Mouse (Mus musculus): ENCODE measurements around the gene Dnm3. TPM values are rescaled to one million over a fixed set of nuclear protein-coding genes. Genes with fewer than 3 reads are reported as not detected.

Dnm3 gene
- polyA plus RNA-seq, 1 experiment from 2014 or later = 59.4 TPM

- WGBS = 49% methylated on average over 8 of the region's 8 CpGs
Observed at GRCm38 (mm10) chr1:162187352-162188120, 290.3 kb downstream of the Dnm3 start.

GRCm38 (mm10) chr1:162186470-162187351 is 291.1 kb downstream of the Dnm3 start:
- Histone ChIP-seq H3K9ac (no peak overlapping the region), H3K27ac (replicated peaks) (peak overlapping the region; percentile 56), H3K4me2 (no peak overlapping the region), H3K9me3 (no peaks in the 10 kb centered on the region), H3K4me1 (replicated peaks) (peaks cover 30% of the 10 kb centered on the region), H3K4me3 (no peak overlapping the region), H3K27me3 (no peaks in the 10 kb centered on the region), H3K36me3 (no peaks in the 10 kb centered on the region)
- WGBS = 53% methylated on average over 7 of the region's 7 CpGs
- no peak for ATAC-seq (ENCODE audit: low FRiP score, low read depth)

More at GRCm38 (mm10) chr1:162187352-162188120, 290.3 kb downstream of the Dnm3 start:
- no peak for ATAC-seq (ENCODE audit: low FRiP score, low read depth)
- Histone ChIP-seq H3K4me3 (no peak overlapping the region), H3K27me3 (no peaks in the 10 kb centered on the region), H3K4me2 (no peak overlapping the region), H3K9ac (no peak overlapping the region), H3K27ac (replicated peaks) (peak overlapping the region; percentile 56), H3K9me3 (no peaks in the 10 kb centered on the region), H3K4me1 (replicated peaks) (peaks cover 30% of the 10 kb centered on the region), H3K36me3 (no peaks in the 10 kb centered on the region)

DNA sequence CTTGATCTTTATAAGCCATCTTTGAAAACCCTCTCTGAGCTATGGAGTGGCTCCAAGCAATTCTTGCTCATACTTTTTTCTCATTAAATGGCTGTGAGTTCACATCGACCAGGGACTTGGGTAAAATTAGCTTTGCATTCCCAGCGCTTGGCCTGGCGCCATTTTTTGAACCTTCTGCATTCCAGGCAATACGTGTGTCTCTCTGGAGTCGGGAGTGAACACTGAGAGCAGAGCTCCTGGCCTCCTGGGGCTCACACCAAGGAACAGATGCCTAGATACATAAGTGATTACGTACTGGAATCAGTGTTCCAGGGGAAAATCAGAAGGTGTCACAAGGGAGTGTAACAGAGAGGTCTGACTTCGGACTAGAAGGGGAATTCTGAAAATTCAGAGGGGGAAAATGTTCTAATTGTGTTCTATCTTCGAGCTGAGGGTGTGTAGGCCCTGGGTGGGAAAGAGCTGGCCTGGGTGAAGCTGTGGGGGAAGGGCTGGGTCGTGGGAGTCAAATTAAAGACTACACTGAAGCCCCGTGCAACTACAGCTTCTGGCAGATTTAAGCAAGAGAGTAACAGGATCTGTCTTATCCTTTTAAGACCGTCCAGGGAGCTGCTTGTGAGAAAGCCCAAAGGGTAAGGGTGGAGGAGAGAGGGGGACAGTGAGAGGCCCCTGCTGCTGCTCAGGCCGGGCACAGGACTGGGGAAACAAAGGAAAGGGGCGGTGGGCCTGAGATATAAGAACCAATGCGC is 293.7 kb downstream of the Dnm3 start:
- H3K36me3 ChIP-seq = no peaks in the 10 kb centered on the region
- no peaks in the 10 kb centered on the region for H3K9me3 ChIP-seq
- no peak overlapping the region for H3K4me3 ChIP-seq
- peak; percentile 55; the same call in 1 of the 2 replicates for ATAC-seq (ENCODE audit: low FRiP score, low read depth)
- no peak overlapping the region for H3K9ac ChIP-seq
- H3K4me2 ChIP-seq = no peak overlapping the region
- H3K27me3 ChIP-seq = no peaks in the 10 kb centered on the region
- H3K4me1 ChIP-seq (replicated peaks) = peaks cover 30% of the 10 kb centered on the region
- 43% methylated on average over 14 of the region's 14 CpGs for WGBS
- H3K27ac ChIP-seq (replicated peaks) = peak overlapping the region; percentile 57

DNA sequence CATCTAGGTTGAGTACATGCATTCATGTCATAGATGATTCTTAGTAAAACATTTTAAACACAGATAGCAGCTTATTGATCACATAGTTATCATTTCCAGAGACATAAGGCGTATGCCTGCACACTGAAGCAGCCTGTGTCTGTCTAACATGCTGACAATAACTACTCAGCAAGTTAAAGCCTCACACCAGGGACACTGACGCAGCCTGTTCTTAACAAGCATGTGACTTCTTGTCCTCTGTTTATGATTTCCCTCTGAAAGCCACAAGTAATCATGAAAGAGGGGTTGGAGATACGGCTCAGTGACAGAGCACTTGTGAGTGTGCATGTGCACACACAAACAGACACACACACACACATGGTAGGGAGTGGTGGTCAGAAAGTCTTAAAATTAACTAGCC is 294.4 kb downstream of the Dnm3 start:
- no peak for ATAC-seq (ENCODE audit: low FRiP score, low read depth)
- H3K9ac ChIP-seq = no peak overlapping the region
- no peaks in the 10 kb centered on the region for H3K9me3 ChIP-seq
- no peaks in the 10 kb centered on the region for H3K27me3 ChIP-seq
- no peak overlapping the region for H3K4me3 ChIP-seq
- peaks cover 30% of the 10 kb centered on the region for H3K4me1 ChIP-seq (replicated peaks)
- peak overlapping the region; percentile 57; the same call in 1 of the 2 replicates for H3K27ac ChIP-seq (replicated peaks)
- no peak overlapping the region for H3K4me2 ChIP-seq
- 60% methylated on average over 3 of the region's 3 CpGs for WGBS
- H3K36me3 ChIP-seq = no peaks in the 10 kb centered on the region

- Histone ChIP-seq H3K9ac (no peak overlapping the region), H3K36me3 (no peaks in the 10 kb centered on the region), H3K27me3 (no peaks in the 10 kb centered on the region), H3K4me3 (no peak overlapping the region), H3K27ac (replicated peaks) (no peak overlapping the region), H3K4me2 (no peak overlapping the region), H3K9me3 (no peaks in the 10 kb centered on the region), H3K4me1 (replicated peaks) (peaks cover 16% of the 10 kb centered on the region)
- 65% methylated on average over 7 of the region's 7 CpGs for WGBS
- no peak for ATAC-seq (ENCODE audit: low FRiP score, low read depth)
Observed at GRCm38 (mm10) chr1:162181187-162181975, 296.5 kb downstream of the Dnm3 start.

GRCm38 (mm10) chr1:162180451-162180850 is 297.4 kb downstream of the Dnm3 start:
- Histone ChIP-seq H3K4me3 (no peak overlapping the region), H3K36me3 (no peaks in the 10 kb centered on the region), H3K27ac (replicated peaks) (no peak overlapping the region), H3K4me2 (no peak overlapping the region), H3K9ac (no peak overlapping the region), H3K9me3 (no peaks in the 10 kb centered on the region), H3K27me3 (no peaks in the 10 kb centered on the region), H3K4me1 (replicated peaks) (peaks cover 16% of the 10 kb centered on the region)
- ATAC-seq (ENCODE audit: low FRiP score, low read depth) = no peak
- WGBS = 77% methylated on average over 7 of the region's 7 CpGs

DNA sequence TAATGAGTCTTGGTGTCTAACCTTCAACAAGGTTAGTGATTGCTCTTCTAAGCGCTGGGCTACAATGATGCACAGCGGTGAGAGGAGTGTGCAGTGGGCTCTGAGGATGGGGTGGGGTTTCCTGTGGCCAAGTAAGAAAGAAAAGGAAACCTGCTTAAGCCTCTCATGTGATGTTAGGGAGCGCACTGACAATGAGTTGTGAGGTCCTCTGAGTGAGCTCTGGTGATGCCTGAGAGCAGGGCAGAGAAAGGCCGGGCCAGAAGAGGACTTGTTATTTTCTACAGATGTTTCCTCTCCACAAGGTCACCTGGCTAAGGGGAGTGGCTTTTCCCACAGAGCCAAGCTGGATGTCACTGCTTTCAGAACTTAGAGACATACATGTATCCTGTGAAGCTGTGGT is 298.4 kb downstream of the Dnm3 start:
- Histone ChIP-seq H3K9ac (no peak overlapping the region), H3K9me3 (no peaks in the 10 kb centered on the region), H3K4me1 (replicated peaks) (peaks cover 12% of the 10 kb centered on the region), H3K4me2 (no peak overlapping the region), H3K4me3 (no peak overlapping the region), H3K36me3 (no peaks in the 10 kb centered on the region), H3K27me3 (no peaks in the 10 kb centered on the region), H3K27ac (replicated peaks) (no peak overlapping the region)
- ATAC-seq (ENCODE audit: low FRiP score, low read depth) = no peak
- 85% methylated on average over 4 of the region's 4 CpGs for WGBS

DNA sequence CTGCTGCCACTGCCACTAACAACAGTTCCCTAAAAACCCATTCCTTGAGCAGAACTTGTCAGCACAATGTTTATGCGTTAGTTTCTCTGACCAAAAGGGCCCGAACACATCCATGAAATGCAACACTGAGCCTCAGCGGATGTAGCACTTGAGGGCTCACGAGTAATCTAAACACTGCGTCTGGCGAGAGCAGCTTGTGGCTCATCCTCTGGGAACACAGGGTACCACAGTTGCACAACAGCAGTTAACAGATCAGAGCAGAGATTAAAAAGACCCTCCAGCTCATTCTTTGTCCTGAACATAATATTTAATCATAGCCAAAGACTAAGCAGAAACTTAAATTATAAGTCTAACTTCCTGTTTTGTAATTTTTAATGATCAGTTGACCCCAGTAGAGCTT is 305.0 kb downstream of the Dnm3 start:
- no peaks in the 10 kb centered on the region for H3K4me1 ChIP-seq (replicated peaks)

DNA sequence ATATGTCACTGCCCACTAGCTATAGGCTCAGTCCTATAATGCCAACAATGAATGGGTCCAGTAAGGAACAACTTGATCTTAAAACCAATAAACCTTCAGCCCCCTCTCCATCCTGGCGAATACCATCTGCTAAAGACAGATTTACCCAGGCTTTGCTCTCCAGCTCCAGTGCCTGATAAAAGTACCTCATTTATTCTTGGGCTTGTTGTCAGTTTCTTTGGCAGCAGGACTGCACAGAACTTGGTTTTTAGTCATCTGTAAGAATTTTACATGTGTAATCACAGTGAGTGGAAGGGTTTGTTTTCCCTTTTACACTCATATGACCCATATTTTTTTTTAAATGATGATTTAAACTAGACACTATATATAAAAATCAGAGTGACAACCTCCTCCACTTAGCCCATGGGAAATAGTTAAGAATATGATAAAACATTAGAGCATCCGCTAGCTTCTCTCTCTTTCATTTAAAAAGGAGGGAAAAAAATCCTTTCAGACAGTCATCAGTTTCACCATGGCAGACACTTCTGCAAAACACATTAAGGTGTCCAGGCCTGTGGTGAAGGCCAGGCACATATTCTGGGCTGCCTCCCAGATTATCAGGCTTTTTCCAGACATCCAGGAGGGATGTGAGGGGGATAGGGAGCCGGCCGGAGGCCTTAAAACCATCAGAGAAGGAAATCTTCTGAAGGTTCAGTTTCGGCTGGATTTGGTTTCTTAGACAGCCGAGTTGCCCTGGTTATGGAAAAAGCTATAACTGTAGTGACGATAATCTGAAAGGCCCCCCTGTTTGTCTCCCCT is 313.9 kb downstream of the Dnm3 start:
- no peaks in the 10 kb centered on the region for H3K36me3 ChIP-seq
- H3K4me1 ChIP-seq (replicated peaks) = no peaks in the 10 kb centered on the region
- no peaks in the 10 kb centered on the region for H3K9me3 ChIP-seq
- H3K9ac ChIP-seq = no peak overlapping the region
- no peak overlapping the region for H3K4me2 ChIP-seq
- ATAC-seq (ENCODE audit: low FRiP score, low read depth) = no peak
- H3K27ac ChIP-seq (replicated peaks) = no peak overlapping the region
- H3K27me3 ChIP-seq = no peaks in the 10 kb centered on the region
- H3K4me3 ChIP-seq = no peak overlapping the region
- WGBS = 91% methylated on average over 7 of the region's 7 CpGs

More for the DNA sequence above, 305.0 kb downstream of the Dnm3 start:
- Histone ChIP-seq H3K4me3 (no peak overlapping the region), H3K27ac (replicated peaks) (no peak overlapping the region), H3K9ac (no peak overlapping the region), H3K4me2 (no peak overlapping the region), H3K27me3 (no peaks in the 10 kb centered on the region), H3K9me3 (no peaks in the 10 kb centered on the region), H3K36me3 (no peaks in the 10 kb centered on the region)
- no peak for ATAC-seq (ENCODE audit: low FRiP score, low read depth)
- WGBS = 65% methylated on average over 6 of the region's 6 CpGs

GRCm38 (mm10) chr1:162162677-162163076 is 315.2 kb downstream of the Dnm3 start:
- Histone ChIP-seq H3K9ac (no peak overlapping the region), H3K4me2 (no peak overlapping the region), H3K9me3 (no peaks in the 10 kb centered on the region), H3K27ac (replicated peaks) (no peak overlapping the region), H3K4me1 (replicated peaks) (no peaks in the 10 kb centered on the region), H3K27me3 (no peaks in the 10 kb centered on the region), H3K4me3 (no peak overlapping the region), H3K36me3 (no peaks in the 10 kb centered on the region)
- no peak for ATAC-seq (ENCODE audit: low FRiP score, low read depth)
- WGBS = 84% methylated on average over 7 of the region's 7 CpGs

- 32% methylated on average over 5 of the region's 5 CpGs for WGBS
- Histone ChIP-seq H3K36me3 (no peaks in the 10 kb centered on the region), H3K27ac (replicated peaks) (no peak overlapping the region), H3K9ac (no peak overlapping the region), H3K27me3 (no peaks in the 10 kb centered on the region), H3K4me3 (no peak overlapping the region), H3K4me2 (no peak overlapping the region), H3K9me3 (no peaks in the 10 kb centered on the region), H3K4me1 (replicated peaks) (no peaks in the 10 kb centered on the region)
- no peak for ATAC-seq (ENCODE audit: low FRiP score, low read depth)
Observed at GRCm38 (mm10) chr1:162162249-162162648, 315.6 kb downstream of the Dnm3 start.

Data from hindbrain, embryonic 15.5 days (tissue).